Mouse (Mus musculus) hindbrain, embryonic 15.5 days (tissue): ENCODE measurements around the gene Dgka. TPM values are rescaled to one million over a fixed set of nuclear protein-coding genes. Genes with fewer than 3 reads are reported as not detected.
A peak's percentile ranks its signal among the peaks of the same experiment; 100 is the strongest.

Experiments used
- ATAC-seq: fragments of 200-750 bp; cut with Nextera tagmentation; 2 replicates; pipeline ENCODE4 v1.8.0; 2017; ENCODE audit warnings: low read depth, moderate number of reproducible peaks, moderate TSS enrichment; ENCODE audit not compliant: low FRiP score
- H3K27ac ChIP-seq: fragments of 300-500 bp; sonication (generic); replicated peaks from 2 replicates; pipeline ENCODE4 v1.5.1; 2015; ENCODE audit warnings: mild to moderate bottlenecking, inconsistent platforms
- H3K27me3 ChIP-seq: fragments of 300-500 bp; sonication (generic); 2 replicates; pipeline ENCODE4 v1.6.1; 2015; ENCODE audit warnings: control low read depth, inconsistent platforms
- H3K36me3 ChIP-seq: fragments of 300-500 bp; sonication (generic); 2 replicates; pipeline ENCODE4 v1.6.1; 2015; ENCODE audit warnings: control low read depth, inconsistent platforms
- H3K4me1 ChIP-seq: fragments of 300-500 bp; sonication (generic); replicated peaks from 2 replicates; pipeline ENCODE4 v1.6.1; 2015; ENCODE audit warnings: control low read depth, inconsistent platforms
- H3K4me2 ChIP-seq: fragments of 300-500 bp; sonication (generic); 2 replicates; pipeline ENCODE4 v1.6.1; 2015; ENCODE audit warnings: moderate library complexity, mild to moderate bottlenecking, inconsistent platforms
- H3K4me3 ChIP-seq: fragments of 300-500 bp; sonication (generic); 2 replicates; pipeline ENCODE4 v1.5.1; 2015; ENCODE audit warnings: mild to moderate bottlenecking, inconsistent platforms
- H3K9ac ChIP-seq: fragments of 300-500 bp; sonication (generic); 2 replicates; pipeline ENCODE4 v1.6.1; 2015; ENCODE audit warnings: inconsistent platforms
- H3K9me3 ChIP-seq: fragments of 300-500 bp; sonication (generic); 2 replicates; pipeline ENCODE4 v1.6.1; 2016; ENCODE audit warnings: control low read depth, inconsistent platforms
- WGBS: fragments of 180-500 bp; shearing (Covaris S2); methylation state at CpG from one replicate; pipeline ENCODE4 v1.1.7; 2015; 5-methylcytosine and 5-hydroxymethylcytosine counted together
- polyA plus RNA-seq: library from polyadenylated mRNA; unstranded; fragments of >200 nt; fragmentation: Nextera tagmentation; extraction: Ambion mirVana; gene quantifications from 2 replicates; pipeline ENCODE4 v1.2.1, GENCODE M21; 2015

Dgka gene
- polyA plus RNA-seq, 1 experiment from 2014 or later, result 8.9 TPM

GRCm38 (mm10) chr10:128695992-128696807 is 48.5 kb downstream of the Dgka start, which contains the start of gene Rab5b:
Rab5b (minus strand) TSS chr10:128696264.
- under 1% methylated on average over 40 of the region's 40 CpGs for WGBS

GRCm38 (mm10) chr10:128695411-128695991 is 49.2 kb downstream of the Dgka start:
- H3K4me3 ChIP-seq, result peak overlapping the region; percentile 77
- peaks cover 18% of the 10 kb centered on the region for H3K4me1 ChIP-seq
- peak overlapping the region; percentile 72 for H3K4me2 ChIP-seq
- no peaks in the 10 kb centered on the region for H3K9me3 ChIP-seq
- H3K27me3 ChIP-seq, result no peaks in the 10 kb centered on the region
- peak overlapping the region; percentile 95 for H3K27ac ChIP-seq
- no peak for ATAC-seq
- peak overlapping the region; percentile 97 for H3K9ac ChIP-seq
- H3K36me3 ChIP-seq, result no peaks in the 10 kb centered on the region
- WGBS, result under 1% methylated on average over 20 of the region's 22 CpGs

More at GRCm38 (mm10) chr10:128695992-128696807, 48.5 kb downstream of the Dgka start, which contains the start of gene Rab5b:
- peak within 1 kb of the TSS; percentile 77 for H3K4me3 ChIP-seq
- peak; percentile 99 for ATAC-seq
- no peaks in the 10 kb centered on the region for H3K9me3 ChIP-seq
- peak within 1 kb of the TSS; percentile 95 for H3K27ac ChIP-seq
- peak within 1 kb of the TSS; percentile 97 for H3K9ac ChIP-seq
- peak within 1 kb of the TSS; percentile 74 for H3K4me2 ChIP-seq
- H3K27me3 ChIP-seq, result no peaks in the 10 kb centered on the region
- no peaks in the 10 kb centered on the region for H3K36me3 ChIP-seq
- peaks cover 18% of the 10 kb centered on the region for H3K4me1 ChIP-seq

DNA sequence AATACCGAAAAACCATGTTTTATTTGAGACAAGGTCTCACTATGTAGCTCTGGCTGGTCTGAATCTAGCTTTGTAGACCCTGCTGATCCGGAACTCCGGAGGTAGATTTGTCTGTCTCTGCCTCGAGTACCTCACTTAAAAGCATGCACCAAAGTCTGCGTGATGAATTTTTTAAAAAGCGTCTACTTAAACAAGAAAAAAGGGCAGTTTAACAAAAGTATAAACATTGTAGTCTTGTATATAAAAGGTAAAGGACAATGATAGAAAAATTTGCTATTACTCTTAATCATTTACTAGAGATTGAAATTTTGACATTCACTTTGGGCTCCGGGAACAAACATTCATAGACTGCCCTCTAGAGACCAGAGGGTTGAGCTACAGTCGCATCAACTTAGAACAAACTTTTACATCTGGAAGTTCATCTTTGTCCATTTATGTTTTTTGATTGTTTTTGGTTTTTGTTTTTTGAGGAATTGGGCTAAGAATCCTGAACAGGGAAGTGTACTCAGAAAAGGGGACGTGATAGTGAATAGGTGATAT is 70.1 kb downstream of the Dgka start:
- Histone ChIP-seq H3K9ac (peak overlapping the region; percentile 60), H3K4me2 (peak overlapping the region; percentile 92), H3K9me3 (no peaks in the 10 kb centered on the region), H3K4me1 (peaks cover 16% of the 10 kb centered on the region), H3K27me3 (no peaks in the 10 kb centered on the region), H3K36me3 (peaks cover 8% of the 10 kb centered on the region), H3K4me3 (peak overlapping the region; percentile 74), H3K27ac (peak overlapping the region; percentile 75)
- no peak for ATAC-seq
- WGBS, result 4% methylated on average over 9 of the region's 9 CpGs

GRCm38 (mm10) chr10:128673763-128674468 is 70.7 kb downstream of the Dgka start, which contains the start of gene Suox:
Suox (minus strand) TSS chr10:128674073.
- H3K27me3 ChIP-seq, result no peaks in the 10 kb centered on the region
- peak within 1 kb of the TSS; percentile 92 for H3K4me2 ChIP-seq
- WGBS, result 1% methylated on average over 58 of the region's 60 CpGs
- ATAC-seq, result peak; percentile 93
- H3K36me3 ChIP-seq, result peaks cover 6% of the 10 kb centered on the region; the same call in 1 of the 2 replicates
- no peaks in the 10 kb centered on the region for H3K9me3 ChIP-seq
- H3K4me3 ChIP-seq, result peak within 1 kb of the TSS; percentile 74
- peaks cover 20% of the 10 kb centered on the region for H3K4me1 ChIP-seq
- peak within 1 kb of the TSS; percentile 75 for H3K27ac ChIP-seq
- peak within 1 kb of the TSS; percentile 60 for H3K9ac ChIP-seq

DNA sequence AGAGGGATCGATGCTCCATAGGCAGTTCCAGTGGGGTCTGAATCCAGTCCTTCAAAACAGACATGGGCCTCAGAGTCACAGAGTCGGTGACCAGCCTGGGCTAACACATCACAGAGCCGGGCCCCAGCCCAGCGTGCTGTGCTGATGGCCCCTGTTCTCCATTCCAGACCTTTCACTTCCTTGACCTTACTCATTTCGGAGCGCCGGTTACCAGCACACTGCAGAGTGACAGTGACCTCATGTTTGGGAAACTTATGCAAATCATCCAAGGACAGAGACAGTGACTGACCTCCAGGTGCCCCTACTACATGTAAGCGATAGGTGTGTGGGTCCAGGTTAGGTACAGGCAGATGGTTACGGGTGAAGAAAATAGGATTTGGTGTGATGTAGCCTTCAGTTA is 73.5 kb downstream of the Dgka start:
- Histone ChIP-seq H3K4me2 (no peak overlapping the region), H3K4me1 (peaks cover 30% of the 10 kb centered on the region), H3K27me3 (no peaks in the 10 kb centered on the region), H3K9ac (no peak overlapping the region), H3K27ac (no peak overlapping the region), H3K9me3 (no peaks in the 10 kb centered on the region), H3K4me3 (no peak overlapping the region), H3K36me3 (peaks cover 6% of the 10 kb centered on the region; the same call in 1 of the 2 replicates)
- 95% methylated on average over 9 of the region's 9 CpGs for WGBS
- ATAC-seq, result no peak

Other genes with a start within 250 kb of the Dgka start
- 5.7 and 6.5 TPM in 2 replicates for gene Myl6b, start 246.2 kb downstream of the Dgka start, polyA plus RNA-seq
- 14.2 and 14.8 TPM in 2 replicates for gene Esyt1, start 219.0 kb downstream of the Dgka start, polyA plus RNA-seq
- gene Zc3h10, start 197.1 kb downstream of the Dgka start, polyA plus RNA-seq, result 18.2 and 20.0 TPM in 2 replicates
- 2,263 and 2,497 TPM in 2 replicates for gene Rpl41, start 195.6 kb downstream of the Dgka start, polyA plus RNA-seq
- 125 and 127 TPM in 2 replicates for gene Pa2g4, start 178.9 kb downstream of the Dgka start, polyA plus RNA-seq
- 1.2 and 2.1 TPM in 2 replicates for gene Erbb3, start 155.2 kb downstream of the Dgka start, polyA plus RNA-seq
- 359 and 409 TPM in 2 replicates for gene Rps26, start 118.1 kb downstream of the Dgka start, polyA plus RNA-seq
- 15.1 and 18.3 TPM in 2 replicates for gene Ikzf4, start 98.9 kb downstream of the Dgka start, polyA plus RNA-seq
- gene Suox, start 70.8 kb downstream of the Dgka start, polyA plus RNA-seq, result 14.5 TPM in 2 replicates
- 113 and 121 TPM in 2 replicates for gene Rab5b, start 48.6 kb downstream of the Dgka start, polyA plus RNA-seq
- 0.62 and 1.1 TPM in 2 replicates for gene Pmel, start 40.7 kb downstream of the Dgka start, polyA plus RNA-seq
- 22.4 and 23.5 TPM in 2 replicates for gene Cdk2, start 39.8 kb downstream of the Dgka start, polyA plus RNA-seq
- gene Pym1, start 3.0 kb upstream of the Dgka start, polyA plus RNA-seq, result 44.5 and 47.0 TPM in 2 replicates
- 0.73 and 0.98 TPM in 2 replicates for gene Mmp19, start 46.1 kb upstream of the Dgka start, polyA plus RNA-seq
- gene Dnajc14, start 59.2 kb upstream of the Dgka start, polyA plus RNA-seq, result 50.5 and 51.9 TPM in 2 replicates
- 17.0 and 19.9 TPM in 2 replicates for gene Tmem198b, start 59.5 kb upstream of the Dgka start, polyA plus RNA-seq
- gene Sarnp, start 72.5 kb upstream of the Dgka start, polyA plus RNA-seq, result 146 and 151 TPM in 2 replicates
- 28.1 and 28.8 TPM in 2 replicates for gene Ormdl2, start 76.8 kb upstream of the Dgka start, polyA plus RNA-seq
- 8.6 and 8.9 TPM in 2 replicates for gene Gdf11, start 146.9 kb upstream of the Dgka start, polyA plus RNA-seq
- 262 and 274 TPM in 2 replicates for gene Cd63, start 156.1 kb upstream of the Dgka start, polyA plus RNA-seq
- 20.9 and 22.1 TPM in 2 replicates for gene Rdh5, start 178.0 kb upstream of the Dgka start, polyA plus RNA-seq
- 266 and 268 TPM in 2 replicates for gene Bloc1s1, start 179.2 kb upstream of the Dgka start, polyA plus RNA-seq
- 8.9 TPM in 2 replicates for gene Itga7, start 189.0 kb upstream of the Dgka start, polyA plus RNA-seq
- not detected in 2 replicates for gene Mettl7b, start 216.1 kb upstream of the Dgka start, polyA plus RNA-seq
- gene Olfr9, start 244.6 kb upstream of the Dgka start, polyA plus RNA-seq, result not detected in 2 replicates